Mouse (Mus musculus): ENCODE data around the gene B3gnt7.

DNA sequence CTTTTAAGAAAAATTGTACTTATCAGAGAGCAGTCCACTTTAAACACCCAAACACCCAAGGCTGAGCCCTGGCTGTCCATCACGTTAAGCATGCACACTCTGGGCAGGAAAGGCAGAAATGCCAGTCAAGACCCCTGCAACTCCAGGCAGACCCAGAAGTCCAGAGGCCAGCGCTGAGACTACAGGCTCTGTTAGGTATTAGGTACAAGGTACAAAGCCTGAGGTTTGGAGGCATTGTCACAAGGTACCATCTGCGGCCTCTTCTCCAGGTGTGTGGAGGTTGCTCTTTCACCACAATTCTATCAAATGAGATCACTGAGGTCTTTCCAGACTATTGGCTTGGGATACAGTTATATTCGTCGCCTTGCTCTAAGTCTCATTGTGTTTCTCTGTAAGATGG lies 8.8 kb upstream of the B3gnt7 start:
- TF ChIP-seq POLR2A (IDR thresholded peaks at IDR 0.05; ENCODE audit: insufficient read depth, low read length) (no peak), CTCF (IDR thresholded peaks at IDR 0.05; ENCODE audit: low read depth, low read length) (no peak)

Data from ES-Bruce4 (cell line).